23 mouse cellular contexts compared by ENCODE assay signal in genomic region chr5:30992980-30993676, GRCm38 (mm10). TPM values are rescaled to one million over a fixed set of nuclear protein-coding genes. Genes with fewer than 3 reads are reported as not detected.
DNase-seq lines count a peak whose midpoint lies in the region.
"Had no signal": no experiment of that assay in that cellular context is flagged by ENCODE, and none has a peak within 500 bp of the region (broad histone marks: within the 10 kb centered on the region; RNA-seq: fewer than 3 reads in every experiment).

No protein-coding gene starts in this region.

- no peak overlapping the region for H3K4me3 ChIP-seq in forebrain, embryonic 10.5 days
- H3K4me3 ChIP-seq: embryonic facial prominence, embryonic 13.5 days; heart, embryonic 12.5 days; kidney, embryonic 15.5 days; midbrain, embryonic 13.5 days had no signal

- peak; percentile 77 for DNase-seq in right cerebral cortex, adult 18-20 months
- DNase-seq in right cerebral cortex, postnatal 4 days, result no peak
- peak; percentile 60 to 88 for DNase-seq in frontal cortex, postnatal 36 days (ENCODE audit: low spot score in 2 of 2)
- DNase-seq in left cerebral cortex, postnatal 36 days (ENCODE audit: low spot score in 2 of 2), result peak; percentile 70 to 79
- peak; percentile 91 for DNase-seq in telencephalon, adult 2 months (ENCODE audit: low read depth, low spot score)
- DNase-seq in urinary bladder, postnatal 4 days (ENCODE audit: low spot score in 2 of 2), result no peak
- no peak for DNase-seq in embryo, embryonic 10 days (ENCODE audit: low spot score)
- no peak for DNase-seq in forebrain, embryonic 10.5 days (ENCODE audit: extremely low spot score, low spot score)
- DNase-seq: cerebellum, adult 9-10 months; kidney, postnatal 4 days; liver, postnatal 0 days; lung, postnatal 10 days; thymus, adult 18-20 months; thymus, postnatal 4 days had no signal

- no peaks in the 10 kb centered on the region for H3K9me3 ChIP-seq in forebrain, embryonic 10.5 days
- H3K9me3 ChIP-seq: embryonic facial prominence, embryonic 13.5 days; heart, embryonic 12.5 days; kidney, embryonic 15.5 days; midbrain, embryonic 13.5 days had no signal

- no peak overlapping the region for H3K27ac ChIP-seq in forebrain, embryonic 10.5 days
- H3K27ac ChIP-seq: embryonic facial prominence, embryonic 13.5 days; hindbrain, embryonic 14.5 days; kidney, embryonic 15.5 days; midbrain, embryonic 13.5 days had no signal

- no peaks in the 10 kb centered on the region for H3K4me1 ChIP-seq in forebrain, embryonic 10.5 days
- H3K4me1 ChIP-seq: embryonic facial prominence, embryonic 13.5 days; midbrain, embryonic 13.5 days had no signal

- 80% methylated on average over 5 of the region's 5 CpGs for WGBS in forebrain, embryonic 10.5 days

- H3K27me3 ChIP-seq in forebrain, embryonic 10.5 days (ENCODE audit: poor library complexity, severe bottlenecking), result no peaks in the 10 kb centered on the region
- H3K27me3 ChIP-seq: embryonic facial prominence, embryonic 13.5 days; heart, embryonic 12.5 days; kidney, embryonic 15.5 days; midbrain, embryonic 13.5 days had no signal

- intact Hi-C loops in left cerebral cortex, postnatal 36 days (cut with DNase I), result no loop called here

- no peaks in the 10 kb centered on the region for H3K36me3 ChIP-seq in forebrain, embryonic 10.5 days (replicated peaks)
- H3K36me3 ChIP-seq: embryonic facial prominence, embryonic 13.5 days; heart, embryonic 12.5 days; kidney, embryonic 15.5 days; midbrain, embryonic 13.5 days had no signal

RNA-seq across cellular contexts. Expression of gene Tcf23, which starts 24.7 kb away (rescaled TPM):
- under 1 TPM; 0.15 to 0.27 TPM for total RNA-seq in left cerebral cortex, postnatal 36 days (2021)
- polyA plus RNA-seq in forebrain, embryonic 10.5 days (2016; fragmentation: Nextera tagmentation; extraction: Ambion mirVana), result not detected in 2 replicates
- total RNA-seq: granulocyte monocyte progenitor cell, adult 5-6 weeks; megakaryocyte, adult 5-6 weeks had no signal
- polyA plus RNA-seq: embryonic facial prominence, embryonic 13.5 days; forebrain, embryonic 11.5 days; midbrain, embryonic 13.5 days; neural tube, embryonic 14.5 days had no signal

RNA-seq across cellular contexts. Expression of gene Preb, which starts 33.0 kb away (rescaled TPM):
- total RNA-seq in left cerebral cortex, postnatal 36 days (2021), result 100 to 1,000 TPM; 121 to 128 TPM
- 141 and 142 TPM in 2 replicates for polyA plus RNA-seq in forebrain, embryonic 10.5 days (2016; fragmentation: Nextera tagmentation; extraction: Ambion mirVana)

RNA-seq across cellular contexts. Expression of gene Cgref1, which starts 47.7 kb away (rescaled TPM):
- total RNA-seq in left cerebral cortex, postnatal 36 days (2021), result 10 to 100 TPM; 26.1 to 26.4 TPM
- polyA plus RNA-seq in forebrain, embryonic 10.5 days (2016; fragmentation: Nextera tagmentation; extraction: Ambion mirVana), result 4.8 and 5.0 TPM in 2 replicates
- total RNA-seq: megakaryocyte, adult 5-6 weeks had no signal

RNA-seq across cellular contexts. Expression of gene Atraid, which starts 55.0 kb away (rescaled TPM):
- total RNA-seq in left cerebral cortex, postnatal 36 days (2021), result 10 to 100 TPM; 74.3 to 75.8 TPM
- polyA plus RNA-seq in forebrain, embryonic 10.5 days (2016; fragmentation: Nextera tagmentation; extraction: Ambion mirVana), result 71.5 and 74.8 TPM in 2 replicates

RNA-seq across cellular contexts. Expression of gene Slc5a6, which starts 55.6 kb away (rescaled TPM):
- 10 to 100 TPM; 14.4 to 17.9 TPM for total RNA-seq in left cerebral cortex, postnatal 36 days (2021)
- polyA plus RNA-seq in forebrain, embryonic 10.5 days (2016; fragmentation: Nextera tagmentation; extraction: Ambion mirVana), result 10.7 and 12.7 TPM in 2 replicates

Comparison
In these comparisons a context has a peak if more than half of its experiments do, and no peak if none do; other contexts are left out.
1. DNase-seq: peak in right cerebral cortex, adult 18-20 months (single experiment), frontal cortex, postnatal 36 days (2 of 2), left cerebral cortex, postnatal 36 days (2 of 2) and telencephalon, adult 2 months (single experiment); none in right cerebral cortex, postnatal 4 days (single experiment), urinary bladder, postnatal 4 days (0 of 2), embryo, embryonic 10 days (single experiment) and forebrain, embryonic 10.5 days (single experiment).